Mouse (Mus musculus): ENCODE measurements around the gene Dusp18.

GRCm38 (mm10) chr11:3855846-3856245 lies 39.2 kb upstream of the Dusp18 start:
- no peak for TF ChIP-seq POLR2A (IDR thresholded peaks at IDR 0.05; ENCODE audit: insufficient read depth, low read depth, low read length)
- TF ChIP-seq CTCF (IDR thresholded peaks at IDR 0.05): no peak
- no peak for TF ChIP-seq EP300 (IDR thresholded peaks at IDR 0.05; ENCODE audit: insufficient read depth, low read depth, low read length)

Measured in heart, adult 2 months (tissue).